Mouse (Mus musculus) hindbrain, embryonic 10.5 days (tissue): ENCODE measurements around the gene Rab44. TPM values are rescaled to one million over a fixed set of nuclear protein-coding genes. Genes with fewer than 3 reads are reported as not detected.

Experiments used
- DNase-seq: peaks from one replicate; pipeline ENCODE4 v3.0.0-alpha.2; 2017; ENCODE audit warnings: low spot score
- H3K27ac ChIP-seq: fragments of 300-500 bp; sonication (generic); 2 replicates; pipeline ENCODE4 v1.5.1; 2016; ENCODE audit warnings: mild to moderate bottlenecking, moderate library complexity
- H3K27me3 ChIP-seq: fragments of 300-500 bp; sonication (generic); 2 replicates; pipeline ENCODE4 v1.6.1; 2016; ENCODE audit warnings: mild to moderate bottlenecking; ENCODE audit not compliant: poor library complexity, insufficient read depth, severe bottlenecking
- H3K36me3 ChIP-seq: fragments of 300-500 bp; sonication (generic); 2 replicates; pipeline ENCODE4 v1.6.1; 2016; ENCODE audit warnings: mild to moderate bottlenecking, moderate library complexity
- H3K4me1 ChIP-seq: fragments of 300-500 bp; sonication (generic); replicated peaks from 2 replicates; pipeline ENCODE4 v1.6.1; 2016; ENCODE audit warnings: mild to moderate bottlenecking
- H3K4me3 ChIP-seq: fragments of 300-500 bp; sonication (generic); 2 replicates; pipeline ENCODE4 v1.5.1; 2016; ENCODE audit warnings: mild to moderate bottlenecking, moderate library complexity
- H3K9me3 ChIP-seq: fragments of 300-500 bp; sonication (generic); 2 replicates; pipeline ENCODE4 v1.6.1; 2016; ENCODE audit warnings: mild to moderate bottlenecking, moderate library complexity
- WGBS: fragments of 180-500 bp; shearing (Covaris S2); methylation state at CpG from one replicate; pipeline ENCODE4 v1.1.7; 2016; 5-methylcytosine and 5-hydroxymethylcytosine counted together
- polyA plus RNA-seq: library from polyadenylated mRNA; unstranded; fragments of >200 nt; fragmentation: Nextera tagmentation; extraction: Ambion mirVana; gene quantifications from 2 replicates; pipeline ENCODE4 v1.2.1, GENCODE M21; 2016

Rab44 gene
- polyA plus RNA-seq, 1 experiment from 2014 or later, result not detected

GRCm38 (mm10) chr17:29178503-29179059 lies 64.6 kb downstream of the Rab44 start:
- Histone ChIP-seq H3K4me3 (no peak overlapping the region), H3K27ac (0 out of 2 replicates have a peak overlapping the region, but pooled peaks have one; percentile 31), H3K4me1 (peaks cover 24% of the 10 kb centered on the region), H3K9me3 (no peaks in the 10 kb centered on the region), H3K27me3 (no peaks in the 10 kb centered on the region), H3K36me3 (no peaks in the 10 kb centered on the region)
- no peak for DNase-seq
- WGBS, result 67% methylated on average over 9 of the region's 9 CpGs

GRCm38 (mm10) chr17:29179917-29180316 lies 66.0 kb downstream of the Rab44 start:
- peaks cover 34% of the 10 kb centered on the region for H3K4me1 ChIP-seq
- H3K9me3 ChIP-seq, result no peaks in the 10 kb centered on the region
- WGBS, result 86% methylated on average over 6 of the region's 6 CpGs
- H3K36me3 ChIP-seq, result no peaks in the 10 kb centered on the region
- no peak for DNase-seq
- no peak overlapping the region for H3K4me3 ChIP-seq
- H3K27ac ChIP-seq, result no peak overlapping the region
- H3K27me3 ChIP-seq, result 0 out of 2 replicates have a peak, but pooled peaks cover 7% of the 10 kb centered on the region

GRCm38 (mm10) chr17:29180406-29181127 lies 66.6 kb downstream of the Rab44 start:
- no peak for DNase-seq
- H3K36me3 ChIP-seq, result no peaks in the 10 kb centered on the region

GRCm38 (mm10) chr17:29181751-29182150 lies 67.8 kb downstream of the Rab44 start:
- H3K27me3 ChIP-seq, result 0 out of 2 replicates have a peak, but pooled peaks cover 7% of the 10 kb centered on the region
- H3K4me3 ChIP-seq, result no peak overlapping the region
- peak overlapping the region; percentile 16; the same call in 1 of the 2 replicates for H3K27ac ChIP-seq
- no peak for DNase-seq
- WGBS, result 84% methylated on average over 5 of the region's 5 CpGs
- H3K36me3 ChIP-seq, result no peaks in the 10 kb centered on the region
- H3K9me3 ChIP-seq, result no peaks in the 10 kb centered on the region
- H3K4me1 ChIP-seq, result peaks cover 40% of the 10 kb centered on the region

More at GRCm38 (mm10) chr17:29180406-29181127, 66.6 kb downstream of the Rab44 start:
- H3K27ac ChIP-seq, result no peak overlapping the region
- no peak overlapping the region for H3K4me3 ChIP-seq
- 0 out of 2 replicates have a peak, but pooled peaks cover 7% of the 10 kb centered on the region for H3K27me3 ChIP-seq
- WGBS, result 88% methylated on average over 4 of the region's 4 CpGs
- peaks cover 41% of the 10 kb centered on the region for H3K4me1 ChIP-seq
- H3K9me3 ChIP-seq, result no peaks in the 10 kb centered on the region

- H3K9me3 ChIP-seq, result no peaks in the 10 kb centered on the region
- H3K27me3 ChIP-seq, result peaks cover 11% of the 10 kb centered on the region
- WGBS, result 70% methylated on average over 11 of the region's 11 CpGs
- H3K36me3 ChIP-seq, result no peaks in the 10 kb centered on the region
- DNase-seq, result no peak
- H3K4me1 ChIP-seq, result peaks cover 52% of the 10 kb centered on the region
- peak overlapping the region; percentile 43; the same call in 1 of the 2 replicates for H3K27ac ChIP-seq
- no peak overlapping the region for H3K4me3 ChIP-seq
Measured at GRCm38 (mm10) chr17:29183162-29183561, 69.2 kb downstream of the Rab44 start.

- DNase-seq, result peak; percentile 23
- peaks cover 32% of the 10 kb centered on the region for H3K27me3 ChIP-seq
- no peaks in the 10 kb centered on the region for H3K9me3 ChIP-seq
- peak overlapping the region; percentile 57 for H3K27ac ChIP-seq
- WGBS, result 31% methylated on average over 7 of the region's 7 CpGs
- peaks cover 66% of the 10 kb centered on the region for H3K4me1 ChIP-seq
- H3K4me3 ChIP-seq, result no peak overlapping the region
- no peaks in the 10 kb centered on the region for H3K36me3 ChIP-seq
Measured at GRCm38 (mm10) chr17:29185376-29186046, 71.6 kb downstream of the Rab44 start.

- H3K27me3 ChIP-seq, result peaks cover 35% of the 10 kb centered on the region
- H3K9me3 ChIP-seq, result no peaks in the 10 kb centered on the region
- WGBS, result 19% methylated on average over 10 of the region's 10 CpGs
- H3K36me3 ChIP-seq, result no peaks in the 10 kb centered on the region
- H3K4me1 ChIP-seq, result peaks cover 69% of the 10 kb centered on the region
- no peak overlapping the region for H3K4me3 ChIP-seq
- H3K27ac ChIP-seq, result peak overlapping the region; percentile 78
- peak; percentile 14 for DNase-seq
Measured at GRCm38 (mm10) chr17:29186989-29187859, 73.3 kb downstream of the Rab44 start.

GRCm38 (mm10) chr17:29188989-29189388 lies 75.0 kb downstream of the Rab44 start:
- peak overlapping the region; percentile 70 for H3K27ac ChIP-seq
- H3K4me3 ChIP-seq, result peak overlapping the region; percentile 38
- peaks cover 74% of the 10 kb centered on the region for H3K4me1 ChIP-seq
- H3K36me3 ChIP-seq, result no peaks in the 10 kb centered on the region
- H3K27me3 ChIP-seq, result peaks cover 33% of the 10 kb centered on the region
- DNase-seq, result peak; percentile 70
- 3% methylated on average over 12 of the region's 12 CpGs for WGBS
- H3K9me3 ChIP-seq, result no peaks in the 10 kb centered on the region

- WGBS, result 13% methylated on average over 4 of the region's 4 CpGs
- H3K27ac ChIP-seq, result peak overlapping the region; percentile 63
Measured at GRCm38 (mm10) chr17:29195579-29195978, 81.6 kb downstream of the Rab44 start.

More at GRCm38 (mm10) chr17:29195579-29195978, 81.6 kb downstream of the Rab44 start:
- Histone ChIP-seq H3K4me1 (peaks cover 43% of the 10 kb centered on the region), H3K36me3 (no peaks in the 10 kb centered on the region), H3K9me3 (no peaks in the 10 kb centered on the region), H3K27me3 (peaks cover 2% of the 10 kb centered on the region; the same call in 1 of the 2 replicates), H3K4me3 (no peak overlapping the region)
- DNase-seq, result peak; percentile 60

Other genes with a start within 250 kb of the Rab44 start
- gene 4930539E08Rik, start 198.8 kb upstream of the Rab44 start, polyA plus RNA-seq, result 0.07 and 0.31 TPM in 2 replicates
- 0.16 and 0.26 TPM in 2 replicates for gene Pxt1, start 170.3 kb upstream of the Rab44 start, polyA plus RNA-seq
- 103 and 111 TPM in 2 replicates for gene Kctd20, start 162.2 kb upstream of the Rab44 start, polyA plus RNA-seq
- 131 and 133 TPM in 2 replicates for gene Stk38, start 106.2 kb upstream of the Rab44 start, polyA plus RNA-seq
- gene Srsf3, start 81.5 kb upstream of the Rab44 start, polyA plus RNA-seq, result 723 and 795 TPM in 2 replicates
- 29.9 and 36.0 TPM in 2 replicates for gene Cdkn1a, start 23.2 kb upstream of the Rab44 start, polyA plus RNA-seq
- gene Cpne5, start 124.0 kb downstream of the Rab44 start, polyA plus RNA-seq, result 3.0 and 5.6 TPM in 2 replicates
- 173 and 211 TPM in 2 replicates for gene Ppil1, start 150.0 kb downstream of the Rab44 start, polyA plus RNA-seq
- gene BC004004, start 154.6 kb downstream of the Rab44 start, polyA plus RNA-seq, result 58.7 and 68.6 TPM in 2 replicates
- 0.71 and 1.1 TPM in 2 replicates for gene Pi16, start 203.5 kb downstream of the Rab44 start, polyA plus RNA-seq
- gene Mtch1, start 233.8 kb downstream of the Rab44 start, polyA plus RNA-seq, result 338 and 391 TPM in 2 replicates
- gene Fgd2, start 246.8 kb downstream of the Rab44 start, polyA plus RNA-seq, result 5.9 and 7.5 TPM in 2 replicates